ENCODE assay signal across 11 mouse cellular contexts in the genomic region with DNA sequence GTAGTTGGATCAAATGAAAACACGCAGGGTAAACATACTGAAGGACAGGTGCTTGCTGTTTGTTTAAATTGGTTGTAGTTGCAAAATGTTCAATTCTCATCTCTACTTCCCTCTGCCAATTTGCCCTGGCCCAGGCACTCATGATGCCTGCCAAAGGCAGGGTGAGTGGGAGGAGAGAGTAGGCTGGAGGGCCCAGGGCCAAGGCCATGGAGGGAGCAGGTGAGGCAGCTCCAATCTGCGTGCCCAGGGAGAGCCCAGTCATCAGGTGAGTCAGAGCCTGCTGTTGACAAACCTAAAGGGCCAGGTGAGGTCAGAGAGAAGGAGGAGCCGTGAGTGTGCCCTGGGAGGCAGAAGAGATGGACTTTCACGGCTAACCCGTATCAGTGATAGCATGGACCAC. TPM values are rescaled to one million over a fixed set of nuclear protein-coding genes. Genes with fewer than 3 reads are reported as not detected.
DNase-seq lines count a peak whose midpoint lies in the region; ATAC-seq lines count a peak whose summit lies in the region.
"Had no signal": no experiment of that assay in that cellular context is flagged by ENCODE, and none has a peak within 500 bp of the region (broad histone marks: within the 10 kb centered on the region; RNA-seq: fewer than 3 reads in every experiment).

No protein-coding gene starts in this region.

- WGBS in large intestine, adult 2 months: 39% methylated on average over 5 of the region's 5 CpGs
- WGBS in hindbrain, embryonic 16.5 days: 84% methylated on average over 5 of the region's 5 CpGs
- 88% methylated on average over 5 of the region's 5 CpGs for WGBS in forebrain, embryonic 11.5 days

- H3K4me2 ChIP-seq in hindbrain, embryonic 16.5 days (ENCODE audit: low read length): no peak overlapping the region
- H3K4me2 ChIP-seq in forebrain, embryonic 11.5 days (ENCODE audit: low read depth, low read length, severe bottlenecking): no peak overlapping the region

- DNase-seq in gastrocnemius, postnatal 25 days: peak; percentile 28
- no peak for DNase-seq in gastrocnemius, postnatal 4 days (ENCODE audit: low spot score in 2 of 2)
- peak; percentile 71 for DNase-seq in adrenal gland, postnatal 14 days
- peak; percentile 57 for DNase-seq in large intestine, adult 2 months (ENCODE audit: low read depth, low spot score)
- DNase-seq in lung, postnatal 25 days (ENCODE audit: low spot score): peak; percentile 88
- DNase-seq in forebrain, embryonic 11.5 days (ENCODE audit: low spot score): no peak

- H3K4me1 ChIP-seq in hindbrain, embryonic 16.5 days (ENCODE audit: control insufficient read depth, insufficient read depth, low read depth, low read length): peaks cover 6% of the 10 kb centered on the region
- H3K4me1 ChIP-seq in forebrain, embryonic 11.5 days (replicated peaks; ENCODE audit: control insufficient read depth, insufficient read depth, low read length): no peaks in the 10 kb centered on the region

- no peak overlapping the region for H3K9ac ChIP-seq in hindbrain, embryonic 16.5 days (ENCODE audit: low read depth, low read length)
- H3K9ac ChIP-seq in forebrain, embryonic 11.5 days (ENCODE audit: low read length): no peak overlapping the region

- H3K27me3 ChIP-seq in hindbrain, embryonic 16.5 days (replicated peaks; ENCODE audit: control insufficient read depth, insufficient read depth, low read length): no peaks in the 10 kb centered on the region
- H3K27me3 ChIP-seq in forebrain, embryonic 11.5 days (ENCODE audit: control insufficient read depth, insufficient read depth, low read length): no peaks in the 10 kb centered on the region

- no peaks in the 10 kb centered on the region for H3K36me3 ChIP-seq in hindbrain, embryonic 16.5 days (ENCODE audit: control insufficient read depth, insufficient read depth, low read length)
- no peaks in the 10 kb centered on the region for H3K36me3 ChIP-seq in forebrain, embryonic 11.5 days (ENCODE audit: control insufficient read depth, insufficient read depth, low read length)

- no peak for ATAC-seq in hindbrain, embryonic 16.5 days
- ATAC-seq in forebrain, embryonic 11.5 days (replicated peaks; ENCODE audit: low FRiP score): no peak
- ATAC-seq in granulocyte monocyte progenitor cell, adult 5-6 weeks (replicated peaks; ENCODE audit: poor library complexity, severe bottlenecking): no peak
- ATAC-seq: forebrain, embryonic 16.5 days had no signal

- H3K9me3 ChIP-seq in hindbrain, embryonic 16.5 days (ENCODE audit: control insufficient read depth, low read length): no peaks in the 10 kb centered on the region
- H3K9me3 ChIP-seq in forebrain, embryonic 11.5 days (ENCODE audit: control insufficient read depth, low read length): no peaks in the 10 kb centered on the region

- H3K27ac ChIP-seq in hindbrain, embryonic 16.5 days (ENCODE audit: low read depth, low read length): no peak overlapping the region
- H3K27ac ChIP-seq in forebrain, embryonic 11.5 days (ENCODE audit: low read depth, low read length): no peak overlapping the region
- H3K27ac ChIP-seq: left cerebral cortex, adult 2 months had no signal

- H3K4me3 ChIP-seq in hindbrain, embryonic 16.5 days (ENCODE audit: low read length): no peak overlapping the region
- H3K4me3 ChIP-seq in forebrain, embryonic 11.5 days (ENCODE audit: low read depth, low read length): no peak overlapping the region
- H3K4me3 ChIP-seq: left cerebral cortex, adult 2 months; myocyte had no signal

RNA-seq across cellular contexts. Expression of a gene that starts 46.4 kb away (rescaled TPM):
- total RNA-seq in gastrocnemius, postnatal 25 days (2021): 1 to 10 TPM; 2.4 to 5.1 TPM
- total RNA-seq in gastrocnemius, postnatal 4 days (2021): 10 to 100 TPM; 18.0 to 23.7 TPM
- total RNA-seq in adrenal gland, postnatal 14 days (2021): 27.0 and 34.8 TPM in 2 replicates
- polyA plus RNA-seq in large intestine, adult 2 months (2012; rRNA removed): 5.1 and 8.7 TPM in 2 replicates
- 8.6 and 12.2 TPM in 2 replicates for polyA plus RNA-seq in hindbrain, embryonic 16.5 days (2015; fragmentation: Nextera tagmentation; extraction: Ambion mirVana)
- 16.8 and 17.7 TPM in 2 replicates for polyA plus RNA-seq in forebrain, embryonic 11.5 days (2014; fragmentation: Nextera tagmentation; extraction: Ambion mirVana)
- 13.1 and 14.4 TPM in 2 replicates for total RNA-seq in granulocyte monocyte progenitor cell, adult 5-6 weeks (2014; fragmentation: Nextera tagmentation)
- total RNA-seq in granulocyte monocyte progenitor cell, adult 5-6 weeks (2017): 12.1 and 13.4 TPM in 2 replicates

Comparison
In these comparisons a context has a peak if more than half of its experiments do, and no peak if none do; other contexts are left out.
1. DNase-seq: peak in gastrocnemius, postnatal 25 days (single experiment), adrenal gland, postnatal 14 days (single experiment), large intestine, adult 2 months (single experiment) and lung, postnatal 25 days (single experiment); none in gastrocnemius, postnatal 4 days (0 of 2) and forebrain, embryonic 11.5 days (single experiment).